Mouse (Mus musculus): Measurements from ENCODE around the gene Atg4a.

GRCm38 (mm10) chrX:140979546-140979945, 22.8 kb downstream of the Atg4a start:
- no peak for TF ChIP-seq EP300 (optimal IDR thresholded peaks at IDR 0.05)
- no peak for TF ChIP-seq CTCF (IDR thresholded peaks at IDR 0.05; ENCODE audit: low read depth)

Data from stomach, postnatal 0 days (tissue).